Mouse (Mus musculus): ENCODE data around the gene Als2cr12.
"Not testable (repeated sequence)": the region's sequence is repeated elsewhere in the genome, so short reads cannot be mapped to it uniquely, and the experiment has no call there.

Gene Als2cr12

DNA sequence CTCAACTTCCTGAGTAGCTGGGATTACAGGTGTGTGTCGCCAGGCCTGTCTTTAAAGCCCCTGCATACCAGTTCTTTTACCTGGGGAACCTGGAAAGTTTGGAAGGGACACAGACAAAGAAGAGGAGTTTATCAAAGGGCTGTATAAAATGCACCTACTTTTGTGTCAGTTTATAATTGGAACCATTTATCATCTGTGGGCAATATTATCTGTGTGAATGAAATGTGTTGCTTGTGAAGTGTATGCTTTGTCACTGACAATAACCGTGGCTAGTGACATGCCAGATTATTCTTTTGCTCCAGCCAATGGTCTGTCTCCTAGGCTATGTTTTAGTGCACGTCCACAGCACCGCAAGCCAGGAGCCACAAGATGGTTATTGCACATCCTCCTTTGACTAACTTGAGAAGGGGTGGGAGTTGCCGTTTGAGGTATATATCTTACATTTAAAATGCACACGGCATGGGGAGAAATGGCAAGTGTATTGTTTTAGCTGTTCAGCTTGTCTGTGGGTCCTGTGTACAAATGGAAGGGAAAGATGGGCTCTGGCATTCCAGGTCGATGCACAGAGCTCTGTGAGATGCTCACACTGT lies 23.7 kb upstream of the Als2cr12 start:
- no peak for DNase-seq (ENCODE audit: low spot score)

DNA sequence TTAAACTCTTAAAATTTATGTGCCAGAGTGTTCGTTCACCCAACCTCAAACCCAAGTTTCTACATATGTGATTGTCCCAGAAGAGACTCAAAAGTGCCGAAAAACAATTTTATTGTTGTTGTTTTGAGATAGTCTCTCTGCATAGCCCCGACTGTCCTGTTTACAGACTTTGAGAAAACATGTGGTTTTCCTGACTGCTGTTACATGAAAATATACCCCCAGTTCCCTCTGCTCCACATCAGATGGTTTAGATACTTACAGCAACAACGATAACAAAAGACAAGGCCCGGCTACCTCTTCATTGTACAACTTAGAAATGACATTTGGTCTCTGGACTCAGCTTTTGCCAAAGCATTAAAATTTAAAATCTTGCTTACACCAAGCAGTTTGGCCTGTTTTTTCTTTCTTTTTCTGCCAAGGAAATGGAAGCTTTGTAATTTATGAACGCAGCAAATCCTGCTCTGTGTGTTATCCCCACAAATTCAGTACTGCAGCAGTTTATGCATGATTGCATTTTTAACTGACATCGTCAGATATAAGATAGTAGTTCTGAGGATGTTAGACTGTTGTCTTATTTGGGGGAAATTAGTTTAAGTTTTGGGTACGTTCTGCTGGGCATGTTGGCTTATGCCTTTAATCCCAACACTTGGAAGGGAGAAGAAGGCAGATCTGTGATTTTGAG lies 21.9 kb upstream of the Als2cr12 start:
- DNase-seq (ENCODE audit: low spot score): no peak

DNA sequence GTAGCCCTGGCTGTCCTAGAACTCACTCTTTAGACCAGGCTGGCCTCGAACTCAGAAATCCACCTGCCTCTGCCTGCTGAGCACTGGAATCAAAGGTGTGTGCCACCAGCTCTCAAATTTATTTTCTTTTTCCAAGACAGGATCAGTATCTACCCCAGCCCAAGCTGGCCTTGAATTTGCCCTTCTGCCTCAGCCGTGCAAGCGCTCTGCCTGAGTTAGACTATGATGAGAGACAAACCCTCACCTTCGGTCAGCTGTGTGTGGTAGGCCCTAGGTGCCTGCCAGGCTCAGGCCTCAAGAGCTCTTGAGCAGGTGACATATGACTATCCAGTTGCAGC lies 21.1 kb upstream of the Als2cr12 start:
- DNase-seq (ENCODE audit: low spot score): no peak

DNA sequence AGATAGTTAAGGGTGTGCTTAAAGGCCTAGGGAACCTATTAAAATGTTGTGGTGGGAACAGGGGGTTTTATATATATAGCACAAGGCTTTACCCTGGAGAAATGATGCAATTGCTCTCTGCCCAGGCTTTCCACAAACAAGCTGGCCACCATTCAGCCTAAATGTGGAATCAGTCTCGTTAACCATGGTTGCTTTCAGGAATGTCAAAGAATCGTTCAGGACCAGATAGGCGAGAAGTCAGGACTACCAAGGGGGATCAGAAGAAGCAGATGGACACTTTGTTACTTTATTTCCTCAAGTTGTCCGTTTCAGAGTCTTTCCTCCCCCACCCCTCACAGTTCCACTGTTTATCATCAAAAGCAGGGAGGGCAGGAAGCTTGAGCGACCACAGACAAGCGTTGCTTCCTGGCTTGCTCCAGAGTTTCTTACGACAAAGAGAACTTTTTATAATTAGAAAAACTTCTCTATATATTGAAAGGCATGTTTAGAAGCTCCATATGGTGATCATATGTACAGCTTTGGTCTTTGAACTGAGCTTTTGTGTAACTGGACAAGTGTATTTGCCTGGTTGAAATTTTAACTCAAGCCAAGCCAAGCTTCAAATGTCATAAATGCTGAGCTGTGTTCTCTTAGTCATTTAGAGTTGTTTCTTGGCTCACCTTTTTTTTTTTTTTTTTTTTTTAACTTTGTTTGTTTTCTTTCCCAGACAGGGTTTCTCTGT lies 20.5 kb upstream of the Als2cr12 start:
- DNase-seq (ENCODE audit: low spot score): no peak

DNA sequence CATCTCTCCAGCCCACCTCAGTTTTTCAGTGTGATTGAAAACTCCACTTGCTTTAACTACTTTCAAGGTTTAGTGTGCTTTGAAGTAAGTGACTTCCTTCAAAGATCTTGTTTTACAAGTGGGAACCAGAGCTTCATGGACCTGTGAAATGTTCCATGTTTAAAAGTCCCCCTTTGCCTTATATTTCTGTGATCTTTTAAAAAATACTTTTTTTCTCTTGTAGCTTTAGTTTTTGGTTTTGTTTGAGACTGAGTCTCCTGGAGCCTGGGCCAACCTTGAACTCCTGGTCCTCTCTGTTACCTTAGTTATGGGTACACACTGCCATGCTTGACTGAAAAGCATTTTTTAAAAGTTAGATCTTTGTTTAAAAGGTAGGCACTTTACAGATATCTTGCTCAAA lies 19.7 kb upstream of the Als2cr12 start:
- DNase-seq (ENCODE audit: low spot score): no peak

DNA sequence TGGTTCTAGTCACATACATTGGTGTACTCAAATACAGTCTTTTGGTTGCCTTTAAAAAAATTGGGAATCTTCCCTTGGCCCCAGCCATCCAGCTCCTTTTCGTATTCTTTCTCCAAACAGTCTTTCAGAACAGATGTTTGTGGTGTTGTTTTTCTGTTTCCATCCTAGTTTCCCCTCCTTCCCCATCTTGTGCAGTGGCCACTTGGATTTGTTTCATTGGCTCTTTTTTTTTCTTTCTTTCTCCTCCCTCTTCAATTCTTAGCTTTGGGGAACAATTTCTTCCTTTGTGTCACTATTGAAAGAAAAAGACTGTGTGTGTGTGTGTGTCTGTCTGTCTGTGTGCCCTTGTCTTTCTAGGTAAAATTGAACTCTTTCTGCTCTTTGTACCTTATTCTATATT lies 18.6 kb upstream of the Als2cr12 start:
- DNase-seq (ENCODE audit: low spot score): no peak

DNA sequence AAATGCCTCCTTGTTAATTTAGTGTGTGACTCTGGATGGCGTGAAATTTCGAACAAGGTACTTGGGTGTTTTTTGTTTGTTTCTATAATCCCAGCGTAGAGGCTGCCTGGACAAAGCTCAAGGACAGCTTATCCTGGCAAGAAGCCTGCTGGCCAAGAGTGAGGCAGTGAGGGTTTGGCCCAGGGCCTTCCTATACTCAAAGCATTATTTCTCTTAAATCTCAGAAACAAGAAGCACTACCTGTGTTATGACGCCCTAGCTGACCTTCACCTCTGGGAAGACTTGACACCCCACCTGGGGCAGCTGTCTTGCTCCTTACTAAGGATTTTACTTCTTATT lies 18.1 kb upstream of the Als2cr12 start:
- DNase-seq (ENCODE audit: low spot score): peak; percentile 79

DNA sequence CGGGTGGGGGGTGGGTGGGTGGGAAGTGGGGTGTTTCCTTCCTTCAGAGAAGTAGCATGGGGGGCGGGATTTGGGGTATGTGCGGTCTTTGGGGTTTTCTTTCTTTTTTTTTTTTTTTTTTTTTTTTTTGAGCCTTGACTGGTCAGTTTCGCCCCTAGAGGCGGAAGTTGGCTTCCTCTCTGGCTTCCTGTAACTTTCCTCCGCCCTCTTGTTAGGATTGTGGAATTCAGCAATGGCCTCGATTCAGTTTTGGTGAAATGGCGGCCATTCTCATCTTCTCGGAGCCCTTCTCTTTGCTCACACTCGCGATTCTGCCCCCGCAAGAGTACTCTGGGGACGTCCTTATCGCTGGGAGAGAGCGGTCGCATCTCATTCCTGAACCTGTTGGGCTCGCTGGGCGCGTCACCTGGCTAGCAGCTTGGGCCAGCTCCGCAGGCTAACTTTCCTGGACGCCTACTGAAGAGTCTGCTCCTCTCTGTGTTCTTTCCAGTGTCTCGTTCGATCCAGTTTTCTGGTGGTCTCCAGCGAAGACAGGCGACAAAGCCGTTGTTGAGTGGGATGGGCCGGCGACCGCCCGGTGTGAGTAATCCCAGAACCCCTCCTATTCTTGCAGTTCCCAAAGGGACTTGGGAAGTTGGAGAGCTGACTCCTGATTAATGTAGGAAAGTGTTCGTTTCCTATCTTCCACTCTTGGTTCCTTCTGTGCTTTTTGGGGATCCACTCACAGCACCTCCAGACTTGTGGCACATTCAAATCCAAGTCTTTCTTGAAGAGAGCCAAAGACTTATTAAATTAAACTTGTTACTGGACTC lies 17.5 kb upstream of the Als2cr12 start:
- peak; percentile 44 for DNase-seq (ENCODE audit: low spot score)

DNA sequence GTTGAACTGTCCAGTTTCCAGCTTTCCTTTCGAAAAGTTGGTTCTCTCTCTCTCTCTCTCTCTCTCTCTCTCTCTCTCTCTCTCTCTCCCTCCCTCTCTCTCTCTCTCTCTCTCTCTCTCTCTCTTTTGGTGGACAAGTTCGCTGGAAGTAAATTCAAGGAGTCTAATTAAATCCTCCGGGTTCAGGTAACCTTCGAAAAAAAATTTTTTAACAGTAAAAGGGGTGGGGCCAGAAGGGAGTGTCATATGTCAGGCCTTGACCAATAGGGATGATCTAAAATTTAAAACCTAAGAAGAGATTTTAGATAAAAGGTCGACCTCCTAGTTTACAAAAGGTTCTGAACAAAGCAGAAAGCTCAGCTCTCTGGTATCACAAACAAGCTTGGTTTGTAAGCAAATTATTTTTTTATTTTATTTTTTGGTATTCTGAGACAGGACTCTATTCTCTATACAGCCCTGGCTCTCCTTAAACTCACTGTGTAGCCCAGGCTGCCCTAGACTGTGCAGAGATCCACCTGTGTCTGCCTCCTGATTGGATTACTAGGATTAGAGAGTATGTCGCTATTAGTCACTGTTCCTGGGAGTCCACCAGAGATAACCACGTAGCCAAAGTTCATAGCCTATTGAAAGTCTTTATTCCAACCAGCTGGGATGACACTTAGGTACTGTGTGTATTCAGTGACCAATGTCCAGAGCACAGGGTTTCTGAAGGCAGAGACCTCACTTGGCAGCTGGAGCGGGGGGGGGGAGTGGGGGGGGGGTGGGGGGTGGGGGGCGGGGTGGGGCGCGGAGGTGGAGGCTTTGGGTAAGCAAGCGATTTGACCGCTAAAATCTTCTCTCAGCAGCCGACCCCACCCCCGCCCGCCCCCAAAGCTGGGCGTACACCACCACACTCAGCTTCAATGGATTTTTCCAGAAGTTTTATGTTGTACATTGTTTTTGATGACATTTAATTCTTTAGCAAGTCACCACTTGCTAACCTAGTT lies 16.6 kb upstream of the Als2cr12 start:
- DNase-seq (ENCODE audit: low spot score): no peak

DNA sequence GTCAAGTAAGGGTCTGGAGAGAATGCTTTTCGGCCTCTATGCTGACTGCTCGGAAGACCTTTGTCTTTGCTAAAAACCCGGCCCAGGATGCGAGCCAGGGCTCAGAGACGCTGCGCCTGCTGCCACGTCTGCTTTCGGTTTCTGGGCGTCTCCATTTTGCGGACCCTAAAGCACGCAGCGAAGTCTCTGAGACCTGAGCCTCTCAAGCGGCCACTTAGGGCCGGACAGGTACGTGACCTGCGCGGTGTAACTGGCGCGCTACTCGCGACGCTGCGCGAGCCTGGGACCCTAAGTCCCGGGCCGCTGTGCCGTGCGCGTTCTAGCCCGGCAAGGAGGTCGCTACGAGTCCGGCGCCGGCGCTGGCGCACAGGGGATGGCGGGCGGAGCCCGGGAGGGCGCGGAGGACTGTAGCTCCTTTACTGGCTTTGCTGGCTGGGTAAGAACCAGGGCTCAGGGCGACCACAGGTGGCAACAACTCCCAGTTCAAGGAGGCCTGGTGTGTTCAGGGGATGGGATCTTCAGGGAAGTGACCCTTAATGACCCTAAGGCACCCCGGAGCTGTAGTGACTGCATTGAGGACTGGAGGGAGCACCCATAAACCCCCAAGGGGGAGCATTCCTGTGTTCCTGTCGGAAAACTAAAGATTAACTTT lies 15.7 kb upstream of the Als2cr12 start, which contains the start of gene Cflar:
Cflar (plus strand) TSS at position 144 of the 652 bp plus-strand sequence.
- DNase-seq (ENCODE audit: low spot score): peak; percentile 66

DNA sequence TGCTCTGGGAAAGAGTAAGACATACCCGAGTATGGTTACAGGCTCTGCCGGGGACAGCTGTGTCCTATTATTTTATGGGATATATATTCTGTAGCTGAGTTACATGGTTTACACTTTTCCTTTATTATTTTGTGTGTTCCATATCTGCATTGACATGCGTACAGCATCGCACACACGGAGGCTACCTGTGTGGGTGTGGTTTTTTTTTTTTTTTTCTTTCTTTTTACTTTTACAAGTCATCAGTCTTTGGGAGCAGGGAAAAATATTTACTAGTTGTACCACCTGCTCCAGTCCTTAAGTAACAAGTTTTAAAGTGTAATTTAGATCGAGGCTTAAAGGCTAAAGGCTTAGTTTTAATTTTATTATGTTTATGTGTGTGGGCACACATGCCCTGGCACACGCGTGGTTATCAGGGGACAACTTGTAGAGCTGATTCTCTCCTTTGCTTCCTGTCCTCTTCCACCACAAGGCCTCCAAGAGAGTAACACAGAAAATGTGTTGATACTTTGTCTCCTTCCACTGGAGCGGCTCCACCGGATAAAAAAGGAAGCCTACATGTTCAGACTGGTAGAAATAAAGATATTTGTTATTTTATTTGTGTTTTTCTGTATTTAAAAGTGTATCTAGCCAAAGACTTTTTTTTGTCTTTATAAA lies 15.0 kb upstream of the Als2cr12 start:
- no peak for DNase-seq (ENCODE audit: low spot score)

DNA sequence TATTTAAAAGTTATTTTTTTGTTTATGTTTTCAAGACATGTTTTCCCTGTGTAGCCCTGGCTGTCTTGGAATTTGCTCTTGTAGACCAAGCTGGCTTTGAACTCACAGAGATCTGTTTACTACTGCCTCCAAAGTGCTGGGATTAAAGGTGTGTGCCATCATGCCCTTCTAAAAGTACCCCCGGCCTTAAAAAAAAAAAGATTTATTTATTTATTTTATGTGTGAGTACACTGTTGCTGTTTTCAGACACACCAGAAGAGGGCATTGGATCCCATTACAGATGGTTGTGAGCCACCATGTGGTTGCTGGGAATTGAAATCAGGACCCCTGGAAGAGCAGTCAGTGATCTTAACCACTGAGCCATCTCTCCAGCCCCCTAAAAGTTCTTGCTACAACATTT lies 14.3 kb upstream of the Als2cr12 start:
- DNase-seq (ENCODE audit: low spot score): not testable (repeated sequence)

DNA sequence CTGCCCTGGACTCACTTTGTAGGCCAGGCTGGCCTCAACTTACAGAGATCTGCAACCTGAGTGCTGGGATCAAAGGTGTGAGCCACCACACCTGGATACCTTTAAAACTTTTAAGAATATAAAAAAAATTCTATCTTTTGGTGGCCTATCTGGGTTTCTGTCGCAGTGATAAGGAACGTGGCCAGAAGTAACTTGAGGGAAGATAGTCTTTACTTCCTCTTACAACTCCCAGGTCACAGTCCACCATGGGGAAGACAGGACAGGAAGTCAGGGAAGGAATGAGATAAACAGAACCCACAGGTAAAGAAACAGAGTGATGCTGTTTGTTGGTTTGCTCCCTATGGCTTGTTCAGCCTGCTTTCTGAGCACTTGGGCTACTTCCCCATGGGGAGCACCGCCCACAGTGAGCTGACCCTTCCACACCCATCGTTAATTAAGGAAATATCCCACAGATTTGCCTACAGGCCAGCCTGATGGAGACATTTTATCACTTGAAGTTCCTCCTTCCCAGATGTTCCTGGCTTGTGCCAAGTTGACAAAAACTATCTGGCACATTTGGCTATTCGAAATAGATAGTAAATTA lies 4.9 kb upstream of the Als2cr12 start:
- DNase-seq (ENCODE audit: low spot score): not testable (repeated sequence)

DNA sequence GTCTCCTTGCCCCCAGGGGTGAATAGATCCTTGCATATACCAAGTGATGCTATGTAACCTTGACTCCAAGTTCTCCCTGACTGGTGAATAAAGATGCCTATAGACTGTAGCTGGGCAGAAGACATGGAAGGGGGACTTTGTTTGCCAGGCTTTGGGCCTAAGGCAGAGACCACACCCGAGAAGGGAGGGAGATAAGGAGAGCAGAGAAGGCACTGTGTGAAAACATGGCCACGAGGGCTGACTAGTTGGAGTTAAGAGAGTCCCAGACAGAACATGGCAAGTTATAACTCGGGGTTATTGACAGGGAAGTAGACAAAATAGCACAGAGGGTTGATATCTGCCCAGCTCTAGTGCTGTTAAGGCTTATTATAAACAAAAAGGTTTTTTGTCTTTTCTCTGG lies 4.2 kb upstream of the Als2cr12 start:
- DNase-seq (ENCODE audit: low spot score): no peak

DNA sequence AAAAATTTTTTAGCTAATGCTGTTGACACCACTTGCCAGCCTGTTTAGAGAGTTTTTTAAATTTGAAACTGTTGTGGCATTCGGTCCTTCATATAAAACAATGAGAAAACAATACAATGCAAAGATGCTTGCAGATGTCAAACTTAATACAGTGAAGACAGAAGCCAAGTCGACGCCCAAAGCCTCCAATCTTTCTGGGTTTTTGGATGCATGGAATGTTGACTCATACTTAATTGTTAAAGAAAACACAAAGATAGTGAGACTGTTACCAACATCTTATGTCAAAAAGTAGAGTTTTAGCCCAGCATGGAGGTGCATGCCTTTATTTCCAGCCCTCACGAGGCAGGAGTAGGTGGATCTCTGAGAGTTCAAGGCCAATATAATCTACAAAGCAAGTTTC lies 3.0 kb upstream of the Als2cr12 start:
- no peak for DNase-seq (ENCODE audit: low spot score)

DNA sequence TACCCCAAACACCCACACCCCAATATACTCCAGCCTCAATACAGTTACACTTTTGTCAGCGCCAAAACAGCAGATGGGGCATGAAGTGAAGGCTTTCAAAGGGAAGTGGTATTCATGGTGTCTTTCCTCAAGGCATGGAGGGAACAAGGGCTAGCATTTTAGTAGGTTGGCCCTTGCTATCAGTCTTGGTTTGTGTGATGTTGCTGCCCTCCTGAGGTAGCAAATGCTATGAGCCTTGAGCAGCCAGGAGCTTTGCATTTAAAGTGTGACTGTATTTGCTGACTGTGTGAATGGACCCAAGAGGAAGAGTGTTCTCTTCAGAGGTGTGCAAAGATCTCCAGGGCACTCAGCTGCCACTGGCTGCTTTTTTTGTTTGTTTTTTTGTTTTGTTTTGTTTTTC lies 1.8 kb upstream of the Als2cr12 start:
- not testable (repeated sequence) for DNase-seq (ENCODE audit: low spot score)

DNA sequence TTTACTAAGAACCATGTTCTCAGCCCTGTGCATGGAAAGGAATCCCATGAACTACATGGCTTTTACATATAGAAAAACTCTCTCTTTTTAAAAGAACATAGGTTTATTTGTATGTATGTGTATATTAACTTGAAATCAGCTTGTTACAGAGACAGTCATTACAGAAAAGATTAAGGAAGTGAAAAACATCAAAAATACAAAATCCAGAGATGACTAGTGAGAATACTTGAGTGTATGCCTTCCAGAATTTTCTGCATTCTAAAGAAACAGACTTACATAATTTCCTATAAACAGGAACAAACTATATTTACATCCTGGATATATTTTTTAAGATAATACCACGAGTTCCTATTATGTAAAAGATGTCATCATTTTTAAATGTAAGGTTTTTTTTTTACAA lies 2.1 kb downstream of the Als2cr12 start:
- DNase-seq (ENCODE audit: low spot score): no peak

DNA sequence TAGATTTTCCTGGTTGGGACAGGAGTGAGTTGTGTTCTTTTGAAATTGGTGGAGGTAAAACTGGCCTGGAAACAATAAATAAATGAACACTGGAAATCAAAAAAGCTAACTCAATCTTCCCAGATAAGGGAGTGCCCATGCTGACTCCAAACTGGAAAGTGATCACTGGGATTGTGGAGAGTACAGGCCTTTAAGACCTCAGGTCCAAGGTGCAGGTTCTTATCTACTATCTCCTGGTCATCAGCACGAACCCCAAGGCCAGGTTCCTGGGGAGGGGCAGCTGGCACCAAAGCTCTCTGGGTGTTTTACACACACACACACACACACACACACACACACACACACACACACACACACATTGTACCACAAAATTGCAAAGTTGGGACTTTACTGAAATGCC lies 4.1 kb downstream of the Als2cr12 start:
- DNase-seq (ENCODE audit: low spot score): not testable (repeated sequence)

DNA sequence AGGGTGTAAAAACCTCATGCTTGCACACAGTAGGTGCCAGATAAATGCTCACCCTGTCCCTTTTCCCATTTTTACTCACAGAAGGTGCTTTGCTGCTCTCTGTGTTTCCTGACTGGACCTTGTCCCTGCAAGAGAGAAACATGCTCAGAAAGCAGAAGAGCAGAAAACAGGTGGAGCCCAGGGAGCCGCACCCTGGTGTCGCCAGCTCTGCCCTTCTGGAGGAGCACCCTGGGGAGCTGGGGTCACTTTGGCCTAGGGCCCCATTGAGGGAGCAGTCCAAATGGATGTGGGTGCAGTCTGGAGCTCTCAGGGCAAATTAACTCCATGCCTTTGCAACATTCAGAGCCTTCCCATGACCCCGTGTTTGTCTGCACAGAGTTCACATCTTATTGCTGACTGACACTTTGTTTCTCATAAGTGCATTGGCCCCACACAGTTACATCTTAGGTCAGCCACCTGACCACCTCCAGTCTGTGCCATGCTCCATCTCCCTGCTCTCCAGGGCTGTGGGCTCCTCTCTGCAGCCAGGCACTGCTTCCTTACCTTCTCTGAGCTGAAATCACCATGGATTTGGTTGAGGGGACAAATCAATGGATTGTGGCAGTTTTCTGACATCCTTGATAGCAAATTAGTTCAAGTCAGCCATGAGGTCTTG lies 4.8 kb downstream of the Als2cr12 start:
- DNase-seq (ENCODE audit: low spot score): not testable (repeated sequence)
